Mouse (Mus musculus): ENCODE data around the gene Lztfl1. TPM values are rescaled to one million over a fixed set of nuclear protein-coding genes. Genes with fewer than 3 reads are reported as not detected.
"Not testable (repeated sequence)": the region's sequence is repeated elsewhere in the genome, so short reads cannot be mapped to it uniquely, and the experiment has no call there.

Lztfl1 gene
- total RNA-seq (2022) = 10 to 100 TPM; 13.1 to 17.7 (median 15.2) TPM

- DNase-seq (ENCODE audit: low spot score in 2 of 2) = peak; percentile 92 to 95
Measured at GRCm38 (mm10) chr9:123717186-123718008, at the start of gene Lztfl1. Gene Lztfl1, minus strand, starts transcription at chr9:123717697.

DNA sequence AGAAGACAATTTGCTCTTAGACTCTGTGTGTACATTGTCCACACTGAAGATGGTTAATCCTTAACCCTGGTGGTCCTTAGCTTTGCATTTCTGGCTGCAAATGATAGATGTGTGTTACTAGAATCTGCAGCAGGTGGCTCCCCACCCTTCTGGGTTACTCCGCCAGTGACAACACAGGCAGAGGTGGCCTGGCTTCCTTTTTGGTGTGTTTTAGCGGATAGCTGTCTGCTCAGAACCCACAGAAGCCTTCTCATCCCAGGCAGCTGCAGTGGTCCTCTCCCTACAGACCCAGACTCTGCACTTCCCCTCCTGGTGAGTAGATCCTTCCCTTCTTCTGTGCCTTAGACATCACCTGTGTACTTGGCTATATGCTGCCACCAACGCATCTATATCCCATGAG lies 49.5 kb upstream of the Lztfl1 start:
- DNase-seq (ENCODE audit: low spot score in 2 of 2) = no peak

DNA sequence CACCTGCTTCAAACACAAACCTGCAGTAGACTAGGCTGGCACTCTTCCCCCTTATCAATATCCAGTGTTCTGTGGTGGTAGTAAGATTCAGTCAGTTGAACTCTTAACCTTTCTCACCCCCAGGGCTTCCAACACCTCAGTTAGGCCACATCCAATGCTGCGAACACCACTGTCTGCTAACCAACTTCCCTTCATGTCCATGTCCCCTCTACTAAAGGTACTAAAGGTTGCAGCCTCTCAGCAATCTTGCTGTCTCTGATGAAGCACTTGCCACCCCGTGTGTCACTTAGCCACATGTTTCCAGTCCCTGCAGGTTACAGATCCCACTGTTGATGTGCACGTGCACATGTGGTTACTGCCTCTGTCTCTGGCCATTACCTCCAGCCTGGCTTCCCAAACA lies 46.3 kb upstream of the Lztfl1 start:
- DNase-seq (ENCODE audit: low spot score in 2 of 2) = no peak

GRCm38 (mm10) chr9:123762886-123763285 lies 45.4 kb upstream of the Lztfl1 start:
- DNase-seq (ENCODE audit: low spot score in 2 of 2) = no peak

DNA sequence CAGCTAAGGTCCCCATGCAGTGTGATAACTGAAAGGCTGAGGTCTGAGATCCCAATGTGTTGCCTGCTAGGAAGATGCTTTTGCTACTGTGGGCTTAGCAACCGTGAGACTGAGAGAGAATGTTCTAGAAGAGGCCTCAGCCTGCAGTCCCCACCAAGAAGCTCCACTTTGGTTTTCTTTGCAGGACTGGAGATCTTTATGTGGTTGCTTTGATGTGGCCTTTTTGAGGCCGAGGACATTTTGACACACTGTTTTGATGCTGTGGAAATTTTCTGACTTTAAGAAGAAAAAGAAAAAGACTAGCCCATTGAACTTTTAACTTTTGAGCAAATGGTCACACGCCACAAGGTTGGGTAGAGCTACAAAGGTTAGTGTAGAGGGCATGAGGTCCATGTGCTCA lies 43.3 kb upstream of the Lztfl1 start:
- DNase-seq (ENCODE audit: low spot score in 2 of 2) = no peak

DNA sequence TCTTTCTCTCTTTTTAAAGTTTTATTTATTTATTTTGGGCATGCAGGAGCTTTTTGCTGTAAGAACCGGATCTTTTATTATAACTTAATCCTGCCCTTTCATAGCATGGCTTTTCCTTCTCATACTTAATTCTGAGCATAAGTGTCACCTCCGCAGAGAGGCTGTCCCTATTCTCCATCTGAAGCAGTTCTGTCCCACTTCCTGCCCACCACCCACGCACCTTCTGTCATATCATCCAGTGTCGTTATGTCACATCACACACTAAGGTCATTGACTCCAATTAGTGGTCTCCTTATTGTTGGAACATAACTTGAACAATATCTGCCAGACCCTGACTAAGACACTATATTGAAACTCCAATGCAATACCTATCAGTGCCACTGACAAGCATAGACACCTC lies 41.1 kb upstream of the Lztfl1 start:
- no peak for DNase-seq (ENCODE audit: low spot score in 2 of 2)

DNA sequence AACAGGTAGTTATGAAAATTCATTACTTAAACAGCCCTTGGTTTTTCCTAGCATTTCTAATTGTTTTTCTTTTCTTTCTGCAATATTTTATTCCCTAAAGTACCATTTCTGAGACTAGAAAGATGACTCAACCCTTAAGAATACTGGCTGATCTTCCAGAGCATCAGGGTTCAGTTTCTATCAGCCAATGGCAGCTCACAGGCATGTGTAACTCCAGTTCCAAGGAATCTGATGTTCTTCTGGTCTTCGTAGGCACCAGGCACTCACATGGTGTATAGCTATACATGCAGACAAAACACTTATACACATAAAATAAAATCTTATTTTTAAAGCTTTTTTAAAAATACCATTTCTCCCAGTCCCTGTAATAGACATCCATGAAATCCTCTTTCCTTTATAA lies 40.7 kb upstream of the Lztfl1 start:
- DNase-seq (ENCODE audit: low spot score in 2 of 2) = no peak

DNA sequence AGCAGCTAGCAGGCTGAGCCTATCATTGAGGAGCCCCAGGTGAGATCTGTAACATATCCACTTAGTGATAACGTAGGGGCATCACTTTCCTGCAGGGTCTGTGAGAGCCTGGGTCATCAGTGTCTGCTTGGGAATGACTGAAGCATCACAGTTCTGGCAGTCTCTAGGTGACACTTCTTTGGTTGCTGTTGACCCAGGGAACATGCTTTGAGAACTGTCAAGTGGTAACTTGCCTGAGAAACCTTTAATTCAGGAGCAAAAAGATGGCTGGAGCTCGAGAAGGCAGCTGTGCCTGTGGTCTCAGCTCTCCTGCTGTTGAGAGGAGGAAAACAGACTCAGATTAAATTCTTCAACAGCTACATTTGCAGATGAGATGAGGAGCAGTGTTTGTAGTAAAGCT lies 39.8 kb upstream of the Lztfl1 start:
- DNase-seq (ENCODE audit: low spot score in 2 of 2) = no peak

DNA sequence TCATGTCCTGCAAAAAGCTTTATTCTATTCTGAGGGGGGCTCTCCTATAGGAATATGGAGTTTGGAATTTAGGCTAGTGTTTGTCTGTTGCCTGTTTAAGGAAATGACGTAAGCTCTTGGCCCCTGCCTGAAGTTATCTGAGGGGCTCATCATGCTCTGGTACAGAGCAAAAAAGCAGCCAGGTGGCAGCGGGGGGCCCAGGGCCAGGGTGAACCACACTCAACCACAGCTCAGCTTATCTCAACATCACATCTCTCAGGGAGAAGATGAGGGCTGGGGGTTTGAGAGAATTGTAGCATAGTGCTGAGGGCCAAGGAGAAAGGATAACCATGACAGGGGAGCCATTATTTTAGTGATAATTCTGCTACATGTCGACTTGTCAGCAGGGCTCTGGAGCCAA lies 39.3 kb upstream of the Lztfl1 start:
- no peak for DNase-seq (ENCODE audit: low spot score in 2 of 2)

DNA sequence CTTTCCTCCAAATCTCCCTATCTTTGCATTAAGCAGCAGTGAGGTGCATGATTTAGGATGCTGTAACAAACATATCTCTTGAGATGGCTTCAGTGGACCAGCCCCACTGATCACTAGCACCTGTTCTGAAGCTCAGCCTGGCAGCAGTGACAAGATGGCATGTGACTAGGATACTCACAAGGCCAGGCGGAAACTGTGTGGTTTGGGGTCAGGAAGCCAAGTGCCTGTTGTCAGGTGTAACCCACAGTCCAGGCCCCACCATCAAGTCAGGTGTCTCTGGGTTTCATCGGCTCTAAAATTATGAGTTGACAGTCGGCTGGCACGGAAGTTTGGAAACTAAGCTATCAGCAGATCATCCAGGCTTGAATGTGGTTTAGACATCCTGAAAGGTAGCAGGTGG lies 36.8 kb upstream of the Lztfl1 start:
- no peak for DNase-seq (ENCODE audit: low spot score in 2 of 2)

DNA sequence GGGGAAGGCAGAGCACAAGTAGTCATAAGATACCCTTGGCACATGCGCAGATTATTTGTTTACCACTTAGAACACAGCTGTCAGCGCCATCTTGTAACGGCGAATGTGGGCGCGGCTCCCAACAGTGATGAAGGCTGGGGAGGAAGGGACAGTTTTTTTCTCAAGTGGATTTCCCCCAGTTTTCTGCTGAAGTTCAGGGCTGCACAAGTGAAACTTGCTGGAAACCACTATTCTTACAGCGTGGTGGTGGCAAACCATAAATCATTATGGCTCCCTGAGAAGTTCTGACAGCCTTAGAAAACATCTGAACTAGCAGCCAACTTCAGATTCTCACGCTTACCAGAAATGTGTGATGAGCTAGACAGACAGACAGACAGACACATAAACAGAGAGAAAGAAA lies 32.2 kb upstream of the Lztfl1 start:
- DNase-seq (ENCODE audit: low spot score in 2 of 2) = not testable (repeated sequence)

GRCm38 (mm10) chr9:123740799-123741198 lies 23.3 kb upstream of the Lztfl1 start:
- no peak for DNase-seq (ENCODE audit: low spot score in 2 of 2)

DNA sequence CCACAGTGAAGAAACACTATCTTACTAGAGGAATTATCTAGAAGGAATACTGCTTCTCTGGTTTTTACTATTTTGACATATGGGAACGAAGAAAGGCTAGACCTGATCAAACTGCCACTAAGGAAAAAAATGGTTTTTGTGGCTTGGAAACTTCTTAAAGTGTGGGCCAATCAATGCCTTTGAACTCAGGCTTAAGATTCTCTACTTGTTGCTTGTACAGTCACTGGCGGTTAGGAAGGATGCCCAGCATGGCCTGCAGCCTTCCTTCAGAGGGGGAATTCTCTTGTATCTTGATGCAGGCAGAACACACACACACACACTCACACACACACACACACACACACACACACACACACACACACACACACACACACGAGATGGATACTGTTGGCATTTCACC lies 16.6 kb upstream of the Lztfl1 start:
- DNase-seq (ENCODE audit: low spot score in 2 of 2) = no peak

DNA sequence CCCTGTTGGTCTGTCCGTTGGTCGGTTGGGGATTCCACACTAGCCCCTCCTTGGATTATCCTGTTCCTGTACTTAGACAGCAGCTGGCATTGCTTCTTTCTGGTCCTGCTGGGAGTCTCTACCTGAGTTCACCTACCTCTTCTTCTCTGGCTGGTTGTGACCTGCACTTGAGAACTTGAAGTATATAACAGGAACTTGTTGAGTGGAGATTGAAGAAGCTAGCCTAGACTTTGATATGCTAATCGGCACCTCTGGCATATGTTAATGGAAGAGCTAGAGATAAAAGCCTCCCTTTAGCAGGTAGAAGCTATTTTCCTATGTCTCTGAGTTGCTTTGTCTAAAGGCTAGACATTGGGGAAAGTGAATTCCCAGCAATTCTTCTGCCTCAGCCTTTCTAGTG lies 13.8 kb upstream of the Lztfl1 start:
- DNase-seq (ENCODE audit: low spot score in 2 of 2) = no peak

DNA sequence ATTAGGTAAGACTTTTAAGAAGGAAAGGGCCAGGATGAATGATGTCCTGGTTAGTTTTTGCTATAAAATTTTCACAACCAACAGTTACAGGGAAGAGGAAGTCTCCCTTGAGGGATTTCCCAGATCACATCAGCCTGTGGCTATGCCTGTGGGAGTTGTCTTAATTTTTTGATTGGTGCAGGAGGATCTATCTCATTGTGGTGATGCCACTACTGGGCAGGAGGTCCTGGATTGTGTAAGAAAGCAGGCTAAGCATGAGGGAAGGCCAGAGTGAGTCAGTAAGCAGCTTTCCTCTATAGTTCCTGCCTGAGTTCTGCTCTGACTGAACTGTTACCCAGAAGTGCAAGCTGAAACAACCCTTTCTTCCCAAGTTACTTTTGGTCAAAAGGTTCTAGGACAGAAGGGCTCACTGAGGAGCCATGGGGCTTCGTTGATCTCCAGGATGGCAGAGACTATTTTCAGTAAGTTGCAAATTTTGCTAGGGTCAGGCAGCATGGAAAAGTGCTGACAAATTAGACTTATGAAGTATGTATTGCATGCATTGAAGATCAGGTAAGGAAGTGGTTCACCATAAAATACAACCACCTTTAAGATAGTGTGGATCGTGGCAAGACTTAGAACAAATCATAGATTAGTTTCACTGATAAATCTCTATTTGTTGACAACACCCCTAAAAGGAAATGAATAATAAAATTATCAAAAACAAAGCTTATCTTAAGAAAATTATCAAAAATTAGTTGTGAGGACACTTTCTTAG lies 5.4 kb upstream of the Lztfl1 start:
- DNase-seq (ENCODE audit: low spot score in 2 of 2) = no peak

GRCm38 (mm10) chr9:123716301-123716700 lies 1.2 kb downstream of the Lztfl1 start:
- no peak for DNase-seq (ENCODE audit: low spot score in 2 of 2)

DNA sequence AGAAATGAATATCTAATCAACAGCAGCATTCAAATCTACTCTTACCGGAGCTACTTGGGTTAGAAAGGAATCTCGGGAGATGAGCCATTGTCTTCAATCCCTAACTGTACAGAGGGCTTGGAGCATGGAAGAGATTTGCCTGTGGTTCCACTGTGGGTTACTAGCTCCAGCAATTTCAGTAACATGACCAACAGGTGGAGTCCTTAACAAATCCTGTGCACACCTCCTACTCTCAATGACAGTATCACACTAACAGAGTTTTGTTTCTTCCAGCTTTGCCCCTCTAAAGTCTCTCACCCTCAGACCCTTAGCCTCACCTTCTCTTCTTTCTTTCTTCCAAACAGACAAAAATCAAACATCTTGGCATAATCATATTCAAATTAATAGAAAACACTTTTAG lies 4.4 kb downstream of the Lztfl1 start:
- DNase-seq (ENCODE audit: low spot score in 2 of 2) = no peak

GRCm38 (mm10) chr9:123709226-123709625 lies 8.3 kb downstream of the Lztfl1 start:
- no peak for DNase-seq (ENCODE audit: low spot score in 2 of 2)

GRCm38 (mm10) chr9:123701822-123702221 lies 15.7 kb downstream of the Lztfl1 start:
- DNase-seq (ENCODE audit: low spot score in 2 of 2) = no peak

DNA sequence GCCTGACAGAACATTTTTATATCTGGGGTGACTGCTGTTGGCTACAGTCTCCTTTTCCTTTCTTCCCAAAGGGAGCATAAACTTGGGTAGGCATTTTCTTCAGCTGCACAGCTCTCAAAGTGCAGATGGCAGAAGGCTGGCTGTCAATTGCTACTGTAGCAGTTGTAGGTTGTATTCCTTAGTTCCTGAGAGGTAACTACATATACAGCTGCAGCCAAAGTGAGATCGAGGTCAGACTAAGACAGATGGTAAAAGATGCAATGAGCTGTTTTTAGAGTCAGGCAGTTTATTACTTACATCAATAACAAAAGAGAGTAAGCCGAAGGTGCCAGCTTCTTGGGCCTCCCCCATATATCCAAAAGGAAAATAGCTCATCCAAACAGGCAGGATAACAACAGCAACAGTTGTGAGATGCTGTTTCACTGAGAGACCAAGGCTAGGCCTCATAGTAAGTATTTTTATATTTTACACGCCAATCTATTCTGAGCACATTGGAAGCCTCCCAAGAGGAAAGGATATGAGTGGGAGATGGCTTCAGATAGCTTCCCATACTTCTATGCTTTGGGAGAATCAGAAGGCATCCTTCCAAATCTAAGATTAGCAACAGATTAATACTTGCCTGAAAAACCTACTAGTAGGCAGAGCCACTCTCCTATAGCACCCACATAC lies 21.7 kb downstream of the Lztfl1 start:
- DNase-seq (ENCODE audit: low spot score in 2 of 2) = no peak

GRCm38 (mm10) chr9:123688227-123688626 lies 29.3 kb downstream of the Lztfl1 start:
- DNase-seq (ENCODE audit: low spot score in 2 of 2) = no peak

DNA sequence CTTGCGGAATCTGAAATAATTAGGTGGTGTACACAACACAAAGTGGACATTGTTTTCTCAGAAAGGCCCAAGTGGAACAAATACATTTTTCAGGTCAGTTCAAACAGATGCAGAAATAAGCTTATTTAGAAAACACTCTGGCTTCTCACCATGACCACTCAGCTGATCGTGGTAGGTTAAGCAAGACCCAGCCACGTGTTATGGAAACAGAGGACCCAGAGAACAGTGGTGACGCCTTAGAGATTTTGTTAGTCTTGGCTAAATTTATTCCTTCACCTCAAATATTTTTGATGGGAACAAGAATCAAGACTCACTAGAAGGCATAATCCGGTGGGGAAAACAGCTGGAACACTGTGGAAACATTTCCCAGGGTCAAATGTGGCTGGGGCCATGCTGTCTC lies 31.3 kb downstream of the Lztfl1 start:
- DNase-seq (ENCODE audit: low spot score in 2 of 2) = no peak

Data from gastrocnemius, adult 8-10 months (tissue).